Mouse (Mus musculus): ENCODE data around the gene Dennd4b. TPM values are rescaled to one million over a fixed set of nuclear protein-coding genes. Genes with fewer than 3 reads are reported as not detected.
A peak's percentile ranks its signal among the peaks of the same experiment; 100 is the strongest.
"Not testable (repeated sequence)": the region's sequence is repeated elsewhere in the genome, so short reads cannot be mapped to it uniquely, and the experiment has no call there.

Gene Dennd4b
- total RNA-seq, 2 experiments from 2014 or later = 78.4 to 81.8 TPM

- DNase-seq = no peak
- intact Hi-C loops (cut with DNase I) = loop anchor here (5.0 kb wide), 1 partner anchor 262 kb away; no protein-coding TSS in a partner anchor
Observed at GRCm38 (mm10) chr3:90273855-90274254, 8.9 kb downstream of the Dennd4b start.

- intact Hi-C loops (cut with DNase I) = loop anchor here (5.0 kb wide), 1 partner anchor 87 kb away; no protein-coding TSS in a partner anchor
- DNase-seq = no peak
Observed at GRCm38 (mm10) chr3:90275286-90275685, 10.3 kb downstream of the Dennd4b start.

- intact Hi-C loops (cut with DNase I) = loop anchor here (5.0 kb wide), 1 partner anchor 85 kb away; no protein-coding TSS in a partner anchor
- DNase-seq = no peak
Observed at GRCm38 (mm10) chr3:90276858-90277257, 11.9 kb downstream of the Dennd4b start.

GRCm38 (mm10) chr3:90277793-90278192 is 12.8 kb downstream of the Dennd4b start:
- DNase-seq = no peak
- intact Hi-C loops (cut with DNase I) = loop anchor here (5.0 kb wide), 1 partner anchor 85 kb away; no protein-coding TSS in a partner anchor

GRCm38 (mm10) chr3:90278211-90278610 is 13.2 kb downstream of the Dennd4b start:
- intact Hi-C loops (cut with DNase I) = loop anchor here (5.0 kb wide), 1 partner anchor 84 kb away; no protein-coding TSS in a partner anchor

GRCm38 (mm10) chr3:90279216-90279615 is 14.2 kb downstream of the Dennd4b start:
- intact Hi-C loops (cut with DNase I) = loop anchor here (5.0 kb wide), 1 partner anchor 83 kb away; no protein-coding TSS in a partner anchor
- DNase-seq = no peak

More at GRCm38 (mm10) chr3:90278211-90278610, 13.2 kb downstream of the Dennd4b start:
- DNase-seq = no peak

GRCm38 (mm10) chr3:90279743-90280142 is 14.8 kb downstream of the Dennd4b start:
- DNase-seq = no peak
- intact Hi-C loops (cut with DNase I) = loop anchor here (5.0 kb wide), 1 partner anchor 83 kb away; no protein-coding TSS in a partner anchor

GRCm38 (mm10) chr3:90280708-90281107 is 15.7 kb downstream of the Dennd4b start:
- intact Hi-C loops (cut with DNase I) = no loop called here
- DNase-seq = no peak

GRCm38 (mm10) chr3:90284150-90284549 is 19.2 kb downstream of the Dennd4b start:
- intact Hi-C loops (cut with DNase I) = no loop called here
- no peak for DNase-seq

- intact Hi-C loops (cut with DNase I) = loop anchor here (2.0 kb wide), 1 partner anchor 83 kb away; no protein-coding TSS in a partner anchor
- DNase-seq = not testable (repeated sequence)
Observed at GRCm38 (mm10) chr3:90289403-90289802, 24.4 kb downstream of the Dennd4b start.

- no peak for DNase-seq
- intact Hi-C loops (cut with DNase I) = no loop called here
Observed at GRCm38 (mm10) chr3:90290602-90291001, 25.6 kb downstream of the Dennd4b start.

- no peak for DNase-seq
- intact Hi-C loops (cut with DNase I) = no loop called here
Observed at GRCm38 (mm10) chr3:90291982-90292344, 27.0 kb downstream of the Dennd4b start.

- DNase-seq = peak; percentile 97 to 98
- intact Hi-C loops (cut with DNase I) = no loop called here
Observed at GRCm38 (mm10) chr3:90292345-90293275, 27.6 kb downstream of the Dennd4b start, which contains the start of gene Gatad2b. TSS of gene Gatad2b (plus strand) at chr3:90293178.

- intact Hi-C loops (cut with DNase I) = no loop called here
- peak; percentile 33 to 49 for DNase-seq
Observed at GRCm38 (mm10) chr3:90293352-90294063, 28.5 kb downstream of the Dennd4b start.

- intact Hi-C loops (cut with DNase I) = no loop called here
- no peak for DNase-seq
Observed at GRCm38 (mm10) chr3:90294064-90294440, 29.1 kb downstream of the Dennd4b start.

- intact Hi-C loops (cut with DNase I) = no loop called here
- DNase-seq = no peak
Observed at GRCm38 (mm10) chr3:90294651-90295050, 29.7 kb downstream of the Dennd4b start.

GRCm38 (mm10) chr3:90305801-90306200 is 40.8 kb downstream of the Dennd4b start:
- no peak for DNase-seq
- intact Hi-C loops (cut with DNase I) = no loop called here

GRCm38 (mm10) chr3:90309589-90309988 is 44.6 kb downstream of the Dennd4b start:
- intact Hi-C loops (cut with DNase I) = no loop called here
- no peak for DNase-seq

- intact Hi-C loops (cut with DNase I) = no loop called here
- no peak for DNase-seq
Observed at GRCm38 (mm10) chr3:90313367-90313766, 48.4 kb downstream of the Dennd4b start.

- DNase-seq = no peak
- intact Hi-C loops (cut with DNase I) = no loop called here
Observed at GRCm38 (mm10) chr3:90314241-90314640, 49.3 kb downstream of the Dennd4b start.

GRCm38 (mm10) chr3:90322289-90322688 is 57.3 kb downstream of the Dennd4b start:
- no peak for DNase-seq
- intact Hi-C loops (cut with DNase I) = no loop called here

Measured in gastrocnemius, postnatal 36 days (tissue).